Mouse (Mus musculus) C2C12 (cell line): ENCODE results near the gene Inpp5b. TPM values are rescaled to one million over a fixed set of nuclear protein-coding genes. Genes with fewer than 3 reads are reported as not detected.
A peak's percentile ranks its signal among the peaks of the same experiment; 100 is the strongest.

ENCODE experiments used
- H3K27me3 ChIP-seq: one replicate; pipeline ENCODE4 v1.6.1; 2011; ENCODE audit not compliant: control insufficient read depth, insufficient read depth, insufficient read length
- H3K36me3 ChIP-seq: one replicate; pipeline ENCODE4 v1.6.1; 2011; ENCODE audit not compliant: control insufficient read depth, insufficient read depth
- H3K4me3 ChIP-seq: one replicate; pipeline ENCODE4 v1.5.1; 2011; ENCODE audit warnings: mild to moderate bottlenecking, control low read depth; ENCODE audit not compliant: poor library complexity, insufficient read depth, severe bottlenecking
- H3K79me2 ChIP-seq: one replicate; pipeline ENCODE4 v1.6.1; 2011; ENCODE audit not compliant: control insufficient read depth, insufficient read depth
- H3K79me3 ChIP-seq: one replicate; pipeline ENCODE4 v1.6.1; 2011; ENCODE audit warnings: low read depth, control low read depth
- H3ac ChIP-seq: one replicate; pipeline ENCODE3; 2011; ENCODE audit warnings: low read depth; ENCODE audit not compliant: control insufficient read depth, insufficient read length
- CEBPB ChIP-seq: IDR thresholded peaks from one replicate; pipeline ENCODE4 v1.6.1; 2011; ENCODE audit warnings: low read depth, mild to moderate bottlenecking, control low read depth, moderate library complexity
- CTCF ChIP-seq: IDR thresholded peaks from one replicate; pipeline ENCODE4 v1.5.1; 2011; ENCODE audit not compliant: control insufficient read depth, insufficient read depth, insufficient read length
- FOSL1 ChIP-seq: IDR thresholded peaks from one replicate; pipeline ENCODE4 v1.8.0; 2011; ENCODE audit warnings: mild to moderate bottlenecking, low read length; ENCODE audit not compliant: poor library complexity, insufficient read depth, severe bottlenecking
- MAX ChIP-seq: IDR thresholded peaks from one replicate; pipeline ENCODE4 v1.6.1; 2011; ENCODE audit warnings: mild to moderate bottlenecking, control low read depth
- MYOD1 ChIP-seq: IDR thresholded peaks from one replicate; pipeline ENCODE4 v1.6.1; 2011; ENCODE audit warnings: low read depth; ENCODE audit not compliant: control insufficient read depth, insufficient read length
- MYOG ChIP-seq: IDR thresholded peaks from one replicate; pipeline ENCODE4 v1.6.1; 2011; ENCODE audit not compliant: control insufficient read depth, insufficient read length; ENCODE audit errors: extremely low read depth
- USF1 ChIP-seq: IDR thresholded peaks from one replicate; pipeline ENCODE4 v1.6.1; 2011; ENCODE audit warnings: low read depth, mild to moderate bottlenecking, control low read depth, moderate library complexity
- polyA plus RNA-seq: library from polyadenylated mRNA; unstranded; fragments of >200 nt; fragmentation: generic; extraction: Trizol; gene quantifications from one replicate; pipeline ENCODE4 v1.2.1, GENCODE M21; 2012; ENCODE audit warnings: missing spikeins

Inpp5b gene
- polyA plus RNA-seq, 1 experiment, result 13.8 TPM

- Histone ChIP-seq H3K36me3 (peaks cover 35% of the 10 kb centered on the region), H3K79me3 (peaks cover 41% of the 10 kb centered on the region), H3K79me2 (peaks cover 60% of the 10 kb centered on the region), H3K4me3 (peak overlapping the region; percentile 95), H3K27me3 (no peaks in the 10 kb centered on the region), H3ac (peak overlapping the region; percentile 90)
- TF ChIP-seq MAX, result no peak
- no peak for TF ChIP-seq CEBPB
- no peak for TF ChIP-seq MYOG
These were observed 61.8 kb downstream of the Inpp5b start for GRCm38 (mm10) chr4:124803406-124803805.

- no peak for TF ChIP-seq MAX
- TF ChIP-seq MYOG, result no peak
- no peak for TF ChIP-seq CTCF
- no peak for TF ChIP-seq MYOD1
- no peak for TF ChIP-seq USF1
- no peak for TF ChIP-seq FOSL1
- TF ChIP-seq CEBPB, result no peak
- Histone ChIP-seq H3ac (no peak overlapping the region), H3K79me3 (peaks cover 58% of the 10 kb centered on the region), H3K27me3 (no peaks in the 10 kb centered on the region), H3K79me2 (peaks cover 100% of the 10 kb centered on the region), H3K36me3 (peaks cover 36% of the 10 kb centered on the region), H3K4me3 (no peak overlapping the region)
These were observed 66.9 kb downstream of the Inpp5b start for GRCm38 (mm10) chr4:124808511-124808910.

GRCm38 (mm10) chr4:124809136-124809883, 67.7 kb downstream of the Inpp5b start:
- TF ChIP-seq CTCF, result no peak
- no peak for TF ChIP-seq CEBPB
- no peak for TF ChIP-seq USF1
- no peak overlapping the region for H3ac ChIP-seq
- H3K79me2 ChIP-seq, result peaks cover 100% of the 10 kb centered on the region
- H3K4me3 ChIP-seq, result no peak overlapping the region
- H3K27me3 ChIP-seq, result no peaks in the 10 kb centered on the region
- H3K79me3 ChIP-seq, result peaks cover 51% of the 10 kb centered on the region
- H3K36me3 ChIP-seq, result peaks cover 36% of the 10 kb centered on the region

DNA sequence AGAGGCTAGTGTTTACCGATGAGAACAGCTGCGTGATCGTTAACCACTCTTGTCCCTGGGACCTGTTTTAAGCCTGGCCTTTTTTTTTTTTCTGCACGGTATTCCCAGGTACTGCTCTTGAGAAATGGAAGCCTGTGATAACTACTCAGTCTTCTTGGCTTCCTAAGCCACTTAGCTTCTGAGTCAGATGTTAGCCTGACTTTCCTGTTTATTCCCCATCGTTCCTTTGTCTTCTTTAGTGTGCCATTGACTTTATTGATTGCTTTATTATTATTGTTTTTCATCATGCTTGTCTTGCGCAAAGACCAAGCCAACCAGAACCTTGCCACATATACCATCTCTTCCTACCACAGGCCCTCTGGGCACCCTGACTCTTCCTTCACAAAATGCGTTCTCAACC, 68.4 kb downstream of the Inpp5b start:
- Histone ChIP-seq H3K36me3 (peaks cover 36% of the 10 kb centered on the region), H3ac (no peak overlapping the region), H3K79me2 (peaks cover 99% of the 10 kb centered on the region), H3K27me3 (no peaks in the 10 kb centered on the region), H3K79me3 (peaks cover 48% of the 10 kb centered on the region), H3K4me3 (no peak overlapping the region)
- TF ChIP-seq CTCF (no peak), MYOG (no peak), USF1 (no peak), MAX (no peak), MYOD1 (no peak), CEBPB (no peak), FOSL1 (no peak)

DNA sequence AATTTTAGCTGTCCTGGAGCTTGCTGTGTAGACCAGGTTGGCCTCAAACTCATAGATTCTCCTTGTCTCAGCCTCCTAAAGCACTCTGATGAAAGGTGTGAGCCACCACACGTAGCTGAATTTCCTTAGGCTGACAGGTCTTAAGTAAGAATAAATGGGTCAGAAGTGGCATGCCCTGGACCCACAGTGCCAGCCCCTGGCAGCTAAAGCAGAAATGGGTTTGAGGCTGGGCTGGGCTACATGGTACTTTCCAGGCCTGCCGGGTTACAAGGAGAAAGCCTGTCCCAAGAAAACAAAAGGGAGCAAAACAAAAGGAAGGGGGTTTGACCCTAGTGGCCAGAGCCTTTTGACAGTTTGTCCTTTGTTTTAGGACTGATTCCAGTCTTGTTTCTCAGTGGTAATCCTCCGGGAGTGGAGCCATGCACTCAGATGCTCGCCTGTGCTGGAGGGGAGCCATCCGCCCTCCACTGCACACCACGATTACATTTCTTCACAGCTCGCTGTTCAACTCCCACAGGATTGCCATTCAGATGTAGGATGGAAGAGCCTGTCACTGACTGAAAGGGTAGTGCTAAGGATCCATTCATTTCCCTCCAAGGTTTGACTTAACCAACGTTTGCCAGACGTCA, 69.8 kb downstream of the Inpp5b start:
- no peak for TF ChIP-seq FOSL1
- no peak for TF ChIP-seq CTCF
- TF ChIP-seq MYOG, result no peak
- TF ChIP-seq MYOD1, result no peak
- TF ChIP-seq MAX, result no peak
- TF ChIP-seq USF1, result no peak
- no peak for TF ChIP-seq CEBPB
- Histone ChIP-seq H3K4me3 (no peak overlapping the region), H3K36me3 (peaks cover 29% of the 10 kb centered on the region), H3ac (no peak overlapping the region), H3K27me3 (no peaks in the 10 kb centered on the region), H3K79me2 (peaks cover 99% of the 10 kb centered on the region), H3K79me3 (peaks cover 48% of the 10 kb centered on the region)

DNA sequence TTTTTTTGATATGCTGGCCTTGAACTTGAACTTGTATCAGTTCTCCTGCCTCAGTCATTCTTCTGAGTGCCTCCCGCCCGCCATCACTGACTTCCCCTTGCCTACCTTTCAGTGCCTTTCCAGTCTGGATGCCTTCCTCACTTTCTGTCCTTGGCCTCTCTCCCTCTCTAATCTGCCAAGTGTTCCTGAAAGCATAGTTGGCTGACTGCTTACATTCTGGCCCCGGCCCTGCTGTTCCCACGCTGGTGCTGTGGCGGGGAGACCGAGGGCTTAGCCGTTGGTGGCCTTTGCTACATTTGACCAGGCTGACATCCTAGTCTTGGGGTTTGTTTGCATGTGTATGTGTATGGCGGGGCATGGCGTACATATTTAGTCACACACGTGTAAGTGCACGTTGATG, 74.3 kb downstream of the Inpp5b start:
- TF ChIP-seq FOSL1 (no peak), USF1 (no peak), MYOG (no peak), MAX (no peak), CEBPB (no peak), MYOD1 (no peak), CTCF (no peak)
- Histone ChIP-seq H3K79me2 (peaks cover 91% of the 10 kb centered on the region), H3K79me3 (peaks cover 34% of the 10 kb centered on the region), H3K4me3 (no peak overlapping the region), H3ac (no peak overlapping the region), H3K36me3 (peaks cover 24% of the 10 kb centered on the region), H3K27me3 (no peaks in the 10 kb centered on the region)
